Mouse (Mus musculus) bone marrow macrophage, adult 2 months (primary cell): ENCODE data around the gene Gm28551.

Experiments used
- CTCF ChIP-seq: IDR thresholded peaks from 2 replicates; pipeline ENCODE4 v1.5.1; 2012; ENCODE audit warnings: low read depth, mild to moderate bottlenecking, low read length, moderate library complexity
- POLR2A ChIP-seq: IDR thresholded peaks from 2 replicates; pipeline ENCODE4 v1.6.1; 2012; ENCODE audit warnings: mild to moderate bottlenecking, low read depth, low read length, borderline replicate concordance

DNA sequence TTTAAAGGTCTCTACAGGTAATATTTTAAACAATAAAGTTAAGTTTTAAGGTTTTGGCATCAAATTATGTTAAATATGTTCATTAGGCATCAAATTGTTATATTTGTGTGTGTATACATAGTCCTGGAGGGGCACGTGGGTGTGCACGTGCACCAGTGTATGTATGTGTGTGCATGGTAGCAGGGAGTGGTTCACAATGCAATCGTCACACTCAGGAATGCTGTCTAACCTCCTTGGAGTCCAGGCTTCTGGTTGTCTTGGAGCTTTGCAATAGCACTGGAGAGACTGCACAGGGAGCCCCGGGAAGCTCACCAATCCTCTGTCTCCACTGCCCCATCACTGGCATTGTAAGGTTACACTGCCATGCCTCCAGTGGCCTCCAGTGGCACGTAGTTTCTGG lies 29.2 kb downstream of the Gm28551 start:
- no peak for TF ChIP-seq POLR2A
- TF ChIP-seq CTCF, result no peak
